Mouse (Mus musculus) kidney, postnatal 14 days (tissue): ENCODE results near the gene Jam2.
A peak's percentile ranks its signal among the peaks of the same experiment; 100 is the strongest.

Experiments used
- DNase-seq: peaks from one replicate; pipeline ENCODE4 v3.0.0; 2022; ENCODE audit warnings: mixed read lengths

The Jam2 gene

GRCm38 (mm10) chr16:84774003-84774703 lies at the start of gene Jam2:
Gene Jam2, plus strand, starts transcription at chr16:84774123.
- peak; percentile 71 for DNase-seq

DNA sequence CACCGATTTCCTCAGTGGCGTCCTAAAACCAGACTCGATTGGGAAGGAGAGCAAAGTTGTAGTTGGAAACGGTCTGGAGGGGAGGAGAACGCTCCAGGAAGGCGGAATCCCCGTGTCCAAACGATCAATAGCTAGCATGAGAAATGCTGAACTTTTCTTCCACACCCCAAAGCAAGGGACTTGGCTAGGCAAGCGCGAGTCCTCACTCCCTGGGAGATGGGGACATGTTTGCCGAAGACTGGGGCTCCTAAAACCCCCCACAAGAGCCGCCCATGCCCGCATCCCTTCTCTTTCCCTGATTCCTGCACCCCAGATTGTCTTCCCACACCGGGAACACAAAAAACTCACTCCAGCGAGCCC lies 39.1 kb upstream of the Jam2 start:
- DNase-seq: no peak

DNA sequence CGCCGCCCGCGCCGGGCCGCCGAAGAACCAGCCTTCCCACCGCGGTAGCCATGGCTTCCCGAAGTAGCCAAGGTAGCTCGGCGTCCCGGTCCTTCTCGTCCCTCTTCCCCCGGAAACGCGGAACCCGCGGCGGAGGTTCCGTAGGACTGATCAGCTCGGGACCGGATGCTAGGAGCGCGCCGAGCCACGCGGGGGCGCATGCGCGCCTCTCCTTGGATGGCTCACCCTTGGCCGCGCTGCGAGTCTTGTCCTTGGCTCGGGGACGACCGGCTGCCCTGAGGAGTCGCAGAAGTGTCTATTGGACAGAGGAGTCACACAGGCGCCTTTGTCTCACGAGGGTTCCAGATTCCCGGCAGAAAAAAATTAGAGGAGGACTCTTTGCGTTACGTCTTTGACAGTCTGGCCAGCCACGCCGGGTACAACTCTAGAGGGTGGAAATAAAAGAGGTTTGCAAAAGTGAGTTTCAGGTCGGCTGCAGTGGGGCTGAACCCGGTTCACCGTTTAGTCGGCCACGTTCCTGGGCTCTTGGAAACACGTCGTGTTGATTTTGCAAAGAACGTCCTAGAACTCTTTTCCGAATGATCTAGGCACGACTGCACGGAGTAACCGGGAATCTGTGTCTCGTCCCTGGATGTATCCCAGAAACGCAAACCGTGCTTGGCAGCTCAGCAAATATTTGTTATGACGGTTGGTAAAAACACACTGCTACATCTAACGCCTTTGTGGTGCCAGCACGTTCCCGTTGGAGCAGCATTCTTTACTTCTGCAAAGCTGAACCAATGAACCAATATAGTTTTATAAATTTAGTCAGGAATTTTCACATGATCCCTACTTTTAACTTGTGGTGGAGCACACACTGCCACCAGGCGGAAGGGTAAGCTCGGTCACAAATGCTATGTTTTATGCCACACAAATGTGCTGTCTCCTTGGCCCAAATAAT lies 38.5 kb upstream of the Jam2 start, which contains the start of gene Mrpl39:
Gene Mrpl39 (minus strand): TSS at position 577 of the 940 bp plus-strand sequence.
- DNase-seq: peak; percentile 97

DNA sequence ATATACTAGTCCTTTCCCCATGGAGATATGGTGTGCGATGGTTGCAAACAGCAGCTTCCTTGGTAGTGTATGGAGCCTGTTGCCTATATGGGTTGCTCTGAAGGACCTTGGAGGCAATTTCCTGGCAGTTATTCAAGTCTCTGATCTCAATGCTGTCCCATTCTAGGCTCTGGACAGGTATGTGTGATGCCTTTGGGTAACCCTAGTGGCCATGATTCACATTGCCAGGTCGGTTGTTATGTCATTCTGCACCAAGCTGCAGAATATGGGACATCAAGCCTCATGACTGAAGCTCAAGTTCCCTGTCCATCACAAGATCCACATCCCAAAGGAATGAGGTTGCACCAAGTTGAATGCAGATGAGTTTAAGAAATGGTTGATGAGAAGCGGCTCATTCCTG lies 36.6 kb upstream of the Jam2 start:
- DNase-seq: no peak

- DNase-seq: no peak
Measured at GRCm38 (mm10) chr16:84744703-84745490, 29.0 kb upstream of the Jam2 start.

- no peak for DNase-seq
Measured at GRCm38 (mm10) chr16:84745721-84746306, 28.1 kb upstream of the Jam2 start.

DNA sequence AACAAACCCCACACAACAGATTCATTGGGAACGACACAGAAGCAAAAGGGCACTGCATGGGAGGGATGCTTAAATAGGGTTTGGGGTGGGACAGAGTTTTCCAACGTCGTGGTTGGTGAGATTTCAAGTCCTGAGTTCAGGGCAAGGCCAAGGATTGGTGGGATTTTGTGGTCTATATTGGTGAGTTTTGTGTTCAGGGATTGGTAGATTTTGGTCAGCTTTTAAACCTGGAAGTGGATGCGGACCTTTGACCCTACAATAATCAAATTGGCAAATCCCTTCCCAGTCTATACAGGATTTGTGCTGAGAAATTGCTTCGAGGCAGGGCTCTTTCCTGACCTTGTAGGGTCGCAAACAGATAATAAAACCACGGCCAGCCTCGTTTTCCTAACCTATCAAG lies 6.0 kb upstream of the Jam2 start:
- no peak for DNase-seq

- no peak for DNase-seq
Measured at GRCm38 (mm10) chr16:84769182-84769581, 4.7 kb upstream of the Jam2 start.

GRCm38 (mm10) chr16:84769619-84770464 lies 4.1 kb upstream of the Jam2 start:
- DNase-seq: no peak

- DNase-seq: no peak
Measured at GRCm38 (mm10) chr16:84770891-84771290, 3.0 kb upstream of the Jam2 start.

DNA sequence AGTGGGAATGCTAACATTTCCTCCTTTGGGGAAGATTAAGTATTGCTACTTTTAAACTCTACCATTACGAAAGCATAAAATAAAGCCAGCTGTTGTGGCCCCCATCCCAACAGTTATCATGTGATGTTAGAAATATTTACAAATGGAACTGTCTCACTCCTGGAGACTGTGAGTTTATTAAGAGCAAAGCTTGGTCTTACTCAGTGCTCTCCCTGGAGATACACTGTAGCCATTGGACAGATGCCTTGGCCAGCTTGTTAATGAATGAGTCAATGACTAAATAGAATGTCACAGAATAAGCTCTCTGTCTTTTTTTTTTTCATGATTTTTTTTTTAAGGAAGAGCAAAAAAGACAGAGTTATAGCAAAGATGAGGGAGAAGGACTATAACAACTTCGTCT lies 2.5 kb upstream of the Jam2 start:
- no peak for DNase-seq

DNA sequence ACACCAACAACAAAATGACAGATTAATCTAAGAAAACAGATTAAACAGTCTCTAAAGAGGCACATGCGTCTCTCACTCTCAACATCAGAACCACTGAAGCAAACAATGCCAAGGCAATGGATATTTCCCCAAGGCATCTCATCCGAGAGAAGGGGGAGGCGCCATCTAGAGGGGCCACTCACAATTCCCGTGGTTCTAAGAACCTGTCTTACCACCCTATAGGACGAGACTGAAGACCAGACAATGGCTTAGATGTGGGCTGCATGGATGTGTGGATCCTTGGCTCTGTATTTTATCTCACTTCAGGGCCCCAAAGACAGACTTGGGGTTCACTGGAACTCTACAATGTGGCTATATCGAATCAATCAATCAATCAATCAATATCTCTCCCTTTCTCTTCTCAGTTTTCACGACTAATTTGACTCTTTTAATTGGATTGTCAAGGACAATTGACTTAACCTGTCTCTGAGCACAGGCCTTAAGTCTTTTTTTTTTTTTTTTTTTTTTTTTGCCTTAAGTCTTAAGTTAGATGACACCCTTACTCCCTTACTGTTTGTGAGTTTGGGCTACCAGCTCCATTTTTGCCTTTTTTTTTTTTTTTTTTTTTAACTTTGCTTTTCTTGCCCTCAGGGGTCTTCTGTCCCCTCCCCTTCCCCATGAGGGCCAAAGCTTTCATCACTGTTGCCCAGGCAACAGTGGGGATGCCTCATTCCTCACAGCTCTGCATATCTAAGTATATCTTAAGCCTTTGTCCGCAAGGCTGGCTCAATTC lies 1.2 kb upstream of the Jam2 start:
- DNase-seq: no peak

GRCm38 (mm10) chr16:84773268-84773861 lies 558 bp upstream of the Jam2 start:
- DNase-seq: peak; percentile 10

- DNase-seq: peak; percentile 37
Measured at GRCm38 (mm10) chr16:84774761-84775231, 873 bp downstream of the Jam2 start.

- no peak for DNase-seq
Measured at GRCm38 (mm10) chr16:84775356-84775755, 1.4 kb downstream of the Jam2 start.

GRCm38 (mm10) chr16:84776089-84776784 lies 2.3 kb downstream of the Jam2 start:
- no peak for DNase-seq

DNA sequence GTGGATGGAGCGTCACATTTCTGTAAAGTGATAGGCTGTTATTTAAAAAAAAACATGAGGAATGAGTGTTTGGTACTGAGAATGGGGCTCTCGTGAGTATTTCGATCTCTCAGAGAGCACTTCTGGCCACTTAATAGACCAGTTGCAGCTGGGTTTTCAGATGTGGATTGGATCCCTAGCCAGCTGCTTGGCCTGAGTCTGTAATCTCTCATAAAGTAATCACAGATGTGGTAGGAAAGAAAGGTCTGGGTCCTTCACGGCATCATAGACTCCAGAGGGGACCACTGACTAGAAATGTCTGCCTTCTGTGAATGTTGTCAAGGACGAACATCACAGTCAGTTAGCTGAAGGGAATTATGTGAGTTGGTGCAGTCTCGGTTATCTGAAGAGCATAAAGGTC lies 4.5 kb downstream of the Jam2 start:
- no peak for DNase-seq

DNA sequence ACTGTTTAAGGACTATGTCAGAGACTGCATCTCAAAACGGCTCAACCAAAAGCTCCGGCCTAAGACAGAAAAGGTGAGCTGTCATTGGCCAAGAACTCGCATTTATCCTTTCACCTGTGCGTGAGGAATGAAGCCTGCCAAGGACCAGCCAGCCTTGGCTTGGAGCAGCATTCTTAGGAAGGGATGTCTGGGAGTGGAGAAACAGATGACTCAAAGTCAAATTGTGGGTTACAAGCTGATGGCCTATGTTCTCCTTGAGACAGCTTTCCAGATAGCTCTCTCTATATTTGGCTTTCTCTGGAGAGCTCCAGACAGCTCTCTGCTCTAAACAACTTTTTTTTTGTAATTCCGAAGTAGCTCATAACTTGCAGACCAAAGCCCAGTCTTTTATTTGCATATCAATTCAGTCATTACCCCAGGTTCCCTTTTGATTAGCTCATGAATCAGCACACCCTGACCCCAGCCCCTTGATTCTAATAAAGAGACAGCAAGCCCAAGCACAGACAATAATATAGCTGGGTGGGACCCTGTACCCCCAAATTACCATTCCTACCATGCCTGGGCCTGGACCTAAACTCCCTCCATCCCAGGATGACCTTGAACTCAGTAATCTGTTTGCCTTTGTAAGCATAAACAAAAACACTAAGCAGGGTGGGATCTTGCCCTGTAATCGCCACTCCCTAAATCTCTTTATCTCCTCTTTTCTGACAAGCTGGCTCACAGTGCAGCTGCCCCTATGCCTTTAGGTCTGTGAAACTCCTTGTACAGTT lies 5.1 kb downstream of the Jam2 start:
- DNase-seq: no peak

GRCm38 (mm10) chr16:84779718-84780117 lies 5.8 kb downstream of the Jam2 start:
- no peak for DNase-seq
